Mouse (Mus musculus): ENCODE data around the gene Trim3. TPM values are rescaled to one million over a fixed set of nuclear protein-coding genes. Genes with fewer than 3 reads are reported as not detected.

Gene Trim3
- polyA plus RNA-seq, 1 experiment from 2014 or later, result 74.5 TPM

GRCm38 (mm10) chr7:105632551-105632972 lies 809 bp downstream of the Trim3 start:
- peaks cover 20% of the 10 kb centered on the region for H3K36me3 ChIP-seq
- H3K27ac ChIP-seq, result no peak overlapping the region
- peak overlapping the region; percentile 77 for H3K4me3 ChIP-seq
- no peaks in the 10 kb centered on the region for H3K27me3 ChIP-seq (replicated peaks)
- H3K4me2 ChIP-seq (replicated peaks), result peak overlapping the region; percentile 77
- peak overlapping the region; percentile 86 for H3K9ac ChIP-seq
- WGBS, result 14% methylated on average over 4 of the region's 4 CpGs
- no peaks in the 10 kb centered on the region for H3K9me3 ChIP-seq
- ATAC-seq (ENCODE audit: low FRiP score, low read depth), result no peak; the same call in 1 of the 2 replicates
- peaks cover 36% of the 10 kb centered on the region for H3K4me1 ChIP-seq

- Histone ChIP-seq H3K4me1 (peaks cover 22% of the 10 kb centered on the region), H3K9ac (no peak overlapping the region), H3K4me2 (replicated peaks) (peak overlapping the region; percentile 9; the same call in 1 of the 2 replicates), H3K27me3 (replicated peaks) (no peaks in the 10 kb centered on the region), H3K4me3 (no peak overlapping the region), H3K9me3 (no peaks in the 10 kb centered on the region), H3K27ac (no peak overlapping the region), H3K36me3 (peaks cover 19% of the 10 kb centered on the region)
- peak; percentile 15; the same call in 1 of the 2 replicates for ATAC-seq (ENCODE audit: low FRiP score, low read depth)
- WGBS, result 33% methylated on average over 3 of the region's 3 CpGs
Observed at GRCm38 (mm10) chr7:105628633-105629032, 4.7 kb downstream of the Trim3 start.

GRCm38 (mm10) chr7:105625397-105625796 lies 8.0 kb downstream of the Trim3 start:
- Histone ChIP-seq H3K27ac (no peak overlapping the region), H3K4me2 (replicated peaks) (no peak overlapping the region), H3K27me3 (replicated peaks) (no peaks in the 10 kb centered on the region), H3K4me1 (peaks cover 11% of the 10 kb centered on the region), H3K9me3 (no peaks in the 10 kb centered on the region), H3K36me3 (peaks cover 52% of the 10 kb centered on the region), H3K4me3 (no peak overlapping the region), H3K9ac (no peak overlapping the region)
- WGBS, result 80% methylated on average over 6 of the region's 6 CpGs
- no peak for ATAC-seq (ENCODE audit: low FRiP score, low read depth)

GRCm38 (mm10) chr7:105621646-105622292 lies 11.6 kb downstream of the Trim3 start:
- no peak for ATAC-seq (ENCODE audit: low FRiP score, low read depth)
- H3K27ac ChIP-seq, result no peak overlapping the region
- no peak overlapping the region for H3K9ac ChIP-seq
- H3K4me1 ChIP-seq, result no peaks in the 10 kb centered on the region
- H3K27me3 ChIP-seq (replicated peaks), result no peaks in the 10 kb centered on the region
- H3K9me3 ChIP-seq, result no peaks in the 10 kb centered on the region
- H3K4me2 ChIP-seq (replicated peaks), result no peak overlapping the region
- no peak overlapping the region for H3K4me3 ChIP-seq
- peaks cover 87% of the 10 kb centered on the region for H3K36me3 ChIP-seq
- 85% methylated on average over 8 of the region's 8 CpGs for WGBS

- peaks cover 93% of the 10 kb centered on the region for H3K36me3 ChIP-seq
- no peaks in the 10 kb centered on the region for H3K27me3 ChIP-seq (replicated peaks)
- no peak overlapping the region for H3K9ac ChIP-seq
- no peaks in the 10 kb centered on the region for H3K4me1 ChIP-seq
- no peak overlapping the region for H3K4me2 ChIP-seq (replicated peaks)
- no peaks in the 10 kb centered on the region for H3K9me3 ChIP-seq
- H3K27ac ChIP-seq, result no peak overlapping the region
- 90% methylated on average over 4 of the region's 4 CpGs for WGBS
- no peak for ATAC-seq (ENCODE audit: low FRiP score, low read depth)
- H3K4me3 ChIP-seq, result no peak overlapping the region
Observed at GRCm38 (mm10) chr7:105621053-105621452, 12.3 kb downstream of the Trim3 start.

GRCm38 (mm10) chr7:105619701-105620100 lies 13.7 kb downstream of the Trim3 start:
- H3K4me2 ChIP-seq (replicated peaks), result no peak overlapping the region
- no peak overlapping the region for H3K9ac ChIP-seq
- peaks cover 98% of the 10 kb centered on the region for H3K36me3 ChIP-seq
- no peaks in the 10 kb centered on the region for H3K4me1 ChIP-seq
- no peaks in the 10 kb centered on the region for H3K27me3 ChIP-seq (replicated peaks)
- no peak for ATAC-seq (ENCODE audit: low FRiP score, low read depth)
- H3K9me3 ChIP-seq, result no peaks in the 10 kb centered on the region
- no peak overlapping the region for H3K27ac ChIP-seq
- no peak overlapping the region for H3K4me3 ChIP-seq
- WGBS, result 90% methylated on average over 3 of the region's 3 CpGs

GRCm38 (mm10) chr7:105617810-105618209 lies 15.6 kb downstream of the Trim3 start:
- Histone ChIP-seq H3K27me3 (replicated peaks) (no peaks in the 10 kb centered on the region), H3K9ac (no peak overlapping the region), H3K27ac (no peak overlapping the region), H3K4me3 (no peak overlapping the region), H3K9me3 (no peaks in the 10 kb centered on the region), H3K36me3 (peaks cover 98% of the 10 kb centered on the region), H3K4me1 (no peaks in the 10 kb centered on the region), H3K4me2 (replicated peaks) (no peak overlapping the region)
- 95% methylated on average over 22 of the region's 22 CpGs for WGBS
- no peak for ATAC-seq (ENCODE audit: low FRiP score, low read depth)

GRCm38 (mm10) chr7:105616561-105616960 lies 16.8 kb downstream of the Trim3 start:
- WGBS, result 89% methylated on average over 6 of the region's 6 CpGs
- no peak for ATAC-seq (ENCODE audit: low FRiP score, low read depth)
- Histone ChIP-seq H3K36me3 (peaks cover 98% of the 10 kb centered on the region), H3K27me3 (replicated peaks) (no peaks in the 10 kb centered on the region), H3K9ac (no peak overlapping the region), H3K9me3 (no peaks in the 10 kb centered on the region), H3K4me2 (replicated peaks) (no peak overlapping the region), H3K4me3 (no peak overlapping the region), H3K27ac (no peak overlapping the region), H3K4me1 (no peaks in the 10 kb centered on the region)

- H3K4me2 ChIP-seq (replicated peaks), result no peak overlapping the region
- no peaks in the 10 kb centered on the region for H3K4me1 ChIP-seq
- no peak for ATAC-seq (ENCODE audit: low FRiP score, low read depth)
- H3K36me3 ChIP-seq, result peaks cover 98% of the 10 kb centered on the region
- no peaks in the 10 kb centered on the region for H3K9me3 ChIP-seq
- H3K27ac ChIP-seq, result no peak overlapping the region
- 83% methylated on average over 1 of the region's 1 CpGs for WGBS
- H3K9ac ChIP-seq, result no peak overlapping the region
- H3K27me3 ChIP-seq (replicated peaks), result no peaks in the 10 kb centered on the region
- no peak overlapping the region for H3K4me3 ChIP-seq
Observed at GRCm38 (mm10) chr7:105615720-105616119, 17.7 kb downstream of the Trim3 start.

GRCm38 (mm10) chr7:105614400-105614799 lies 19.0 kb downstream of the Trim3 start:
- Histone ChIP-seq H3K27ac (no peak overlapping the region), H3K9ac (no peak overlapping the region), H3K36me3 (peaks cover 97% of the 10 kb centered on the region), H3K4me1 (no peaks in the 10 kb centered on the region), H3K9me3 (no peaks in the 10 kb centered on the region), H3K4me2 (replicated peaks) (no peak overlapping the region), H3K4me3 (no peak overlapping the region), H3K27me3 (replicated peaks) (no peaks in the 10 kb centered on the region)
- ATAC-seq (ENCODE audit: low FRiP score, low read depth), result no peak
- 90% methylated on average over 1 of the region's 1 CpGs for WGBS

- H3K27ac ChIP-seq, result no peak overlapping the region
- H3K4me2 ChIP-seq (replicated peaks), result no peak overlapping the region
- H3K9me3 ChIP-seq, result no peaks in the 10 kb centered on the region
- peaks cover 70% of the 10 kb centered on the region for H3K36me3 ChIP-seq
- ATAC-seq (ENCODE audit: low FRiP score, low read depth), result no peak
- H3K4me3 ChIP-seq, result no peak overlapping the region
- no peaks in the 10 kb centered on the region for H3K27me3 ChIP-seq (replicated peaks)
- 100% methylated on average over 1 of the region's 1 CpGs for WGBS
- no peaks in the 10 kb centered on the region for H3K4me1 ChIP-seq
- no peak overlapping the region for H3K9ac ChIP-seq
Observed at GRCm38 (mm10) chr7:105611767-105612166, 21.6 kb downstream of the Trim3 start.

GRCm38 (mm10) chr7:105608467-105608866 lies 24.9 kb downstream of the Trim3 start:
- Histone ChIP-seq H3K9ac (no peak overlapping the region), H3K4me2 (replicated peaks) (no peak overlapping the region), H3K27me3 (replicated peaks) (no peaks in the 10 kb centered on the region), H3K27ac (no peak overlapping the region), H3K4me3 (no peak overlapping the region), H3K9me3 (0 out of 2 replicates have a peak, but pooled peaks cover 4% of the 10 kb centered on the region), H3K36me3 (peaks cover 38% of the 10 kb centered on the region), H3K4me1 (no peaks in the 10 kb centered on the region)
- WGBS, result 89% methylated on average over 3 of the region's 3 CpGs
- no peak for ATAC-seq (ENCODE audit: low FRiP score, low read depth)

Data from neural tube, embryonic 12.5 days (tissue).